Mouse (Mus musculus) megakaryocyte, adult 5-6 weeks (primary cell): ENCODE results near the gene Pcbp4. TPM values are rescaled to one million over a fixed set of nuclear protein-coding genes. Genes with fewer than 3 reads are reported as not detected.

Experiments used
- ATAC-seq: 2 replicates; pipeline ENCODE4 v1.8.0; 2016; ENCODE audit warnings: mild to moderate bottlenecking, inconsistent platforms; ENCODE audit not compliant: poor library complexity, severe bottlenecking
- total RNA-seq, 2 experiments: library from RNA; stranded (forward) in 1 of 2; stranded (reverse) in 1 of 2; fragments of 153-499, 151-499 nt in 1 of 2; fragments of 221-1000, 200-1000 nt in 1 of 2; gene quantifications; 2 replicates each; pipeline versions ENCODE4 v1.2.3 to v1.2.4; 2015 to 2017

Pcbp4 gene
- total RNA-seq, 2 experiments from 2014 or later, result 1.5 to 4.0 TPM

DNA sequence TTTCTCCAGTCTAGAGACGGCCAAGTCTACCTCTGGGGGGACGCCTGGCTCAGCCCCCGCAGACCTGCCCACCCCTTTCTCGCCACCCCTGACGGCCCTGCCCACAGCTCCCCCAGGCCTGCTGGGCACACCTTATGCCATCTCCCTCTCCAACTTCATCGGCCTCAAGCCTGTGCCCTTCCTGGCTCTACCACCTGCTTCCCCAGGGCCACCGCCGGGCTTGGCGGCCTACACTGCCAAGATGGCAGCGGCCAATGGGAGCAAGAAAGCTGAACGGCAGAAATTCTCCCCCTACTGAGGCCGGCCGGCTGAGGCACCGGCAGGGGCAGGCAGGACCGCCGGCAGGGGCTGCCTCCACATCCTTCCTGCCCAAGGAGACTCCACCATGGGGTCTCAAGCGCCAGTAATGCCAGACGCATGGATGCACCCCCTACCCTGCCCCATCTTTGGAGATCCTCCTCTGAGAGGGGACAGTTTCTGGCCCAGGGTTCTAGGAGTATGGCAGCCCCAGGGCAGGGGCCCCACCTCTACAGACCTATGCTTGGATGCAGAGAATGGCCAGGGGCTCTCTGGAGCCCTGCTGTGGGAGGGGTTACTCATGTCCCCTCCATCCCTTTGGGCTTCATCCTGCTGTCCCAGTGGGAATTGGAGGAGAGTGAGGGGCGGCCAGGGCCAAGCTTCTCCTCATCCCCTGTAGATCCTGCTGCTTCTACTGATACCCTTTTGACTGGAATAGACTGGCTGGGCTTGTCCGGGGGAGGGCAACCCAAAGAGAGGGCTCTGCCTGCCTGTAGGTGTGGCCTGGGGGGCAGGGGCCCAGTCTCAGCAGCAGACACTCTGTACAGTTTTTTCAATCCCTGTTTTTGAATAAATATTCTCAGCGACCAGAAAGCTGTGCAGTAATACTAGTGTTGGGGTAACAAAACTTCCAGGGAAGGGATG, 10.3 kb downstream of the Pcbp4 start:
- no peak for ATAC-seq

- ATAC-seq, result peak; percentile 39
Measured at GRCm38 (mm10) chr9:106464751-106465541, 11.9 kb downstream of the Pcbp4 start.

- no peak for ATAC-seq
Measured at GRCm38 (mm10) chr9:106465571-106466200, 12.6 kb downstream of the Pcbp4 start, which contains the start of gene Gpr62. Gene Gpr62, minus strand, starts transcription at chr9:106465938.

- ATAC-seq, result no peak
Measured at GRCm38 (mm10) chr9:106466721-106467120, 13.6 kb downstream of the Pcbp4 start.

DNA sequence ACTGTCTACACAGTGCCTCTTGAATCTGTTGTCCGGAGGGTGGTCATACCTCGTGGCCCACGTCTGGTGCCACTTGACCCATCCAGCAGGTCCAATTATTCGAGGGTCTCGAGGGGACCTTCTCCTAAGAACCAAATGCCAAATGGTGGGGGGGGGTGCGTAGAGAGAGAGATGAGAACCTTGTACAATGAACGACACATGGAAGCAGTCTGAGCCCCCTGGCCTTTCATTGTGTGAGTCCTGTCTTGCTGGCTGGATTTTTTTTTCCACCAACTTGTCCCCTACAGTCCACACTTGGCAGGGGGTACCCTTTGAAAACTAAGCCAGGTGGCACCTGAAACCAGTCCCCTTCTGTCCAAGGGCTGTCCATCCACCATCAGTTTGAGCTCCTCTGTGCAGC, 14.7 kb downstream of the Pcbp4 start:
- ATAC-seq, result no peak

DNA sequence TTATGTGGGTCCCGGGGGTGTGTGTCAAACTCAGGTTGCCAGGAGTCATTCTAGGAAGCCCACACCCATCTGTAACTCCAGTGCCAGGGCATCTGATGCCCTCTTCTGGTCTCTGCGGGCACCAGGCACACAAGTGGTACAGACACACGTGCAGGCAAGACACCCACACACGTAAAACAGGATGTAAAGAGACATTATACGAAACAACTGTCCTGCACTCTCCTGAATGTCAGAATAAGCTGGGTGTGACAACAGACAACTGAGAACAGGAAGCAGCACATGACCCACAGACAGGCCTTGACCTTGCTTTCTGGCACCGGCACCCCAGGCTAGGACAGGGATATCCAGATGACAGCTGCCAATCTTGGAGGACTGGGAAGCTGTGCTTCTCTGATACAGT, 16.2 kb downstream of the Pcbp4 start:
- peak; percentile 39 for ATAC-seq

- ATAC-seq, result no peak
Measured at GRCm38 (mm10) chr9:106469776-106470175, 16.7 kb downstream of the Pcbp4 start.

DNA sequence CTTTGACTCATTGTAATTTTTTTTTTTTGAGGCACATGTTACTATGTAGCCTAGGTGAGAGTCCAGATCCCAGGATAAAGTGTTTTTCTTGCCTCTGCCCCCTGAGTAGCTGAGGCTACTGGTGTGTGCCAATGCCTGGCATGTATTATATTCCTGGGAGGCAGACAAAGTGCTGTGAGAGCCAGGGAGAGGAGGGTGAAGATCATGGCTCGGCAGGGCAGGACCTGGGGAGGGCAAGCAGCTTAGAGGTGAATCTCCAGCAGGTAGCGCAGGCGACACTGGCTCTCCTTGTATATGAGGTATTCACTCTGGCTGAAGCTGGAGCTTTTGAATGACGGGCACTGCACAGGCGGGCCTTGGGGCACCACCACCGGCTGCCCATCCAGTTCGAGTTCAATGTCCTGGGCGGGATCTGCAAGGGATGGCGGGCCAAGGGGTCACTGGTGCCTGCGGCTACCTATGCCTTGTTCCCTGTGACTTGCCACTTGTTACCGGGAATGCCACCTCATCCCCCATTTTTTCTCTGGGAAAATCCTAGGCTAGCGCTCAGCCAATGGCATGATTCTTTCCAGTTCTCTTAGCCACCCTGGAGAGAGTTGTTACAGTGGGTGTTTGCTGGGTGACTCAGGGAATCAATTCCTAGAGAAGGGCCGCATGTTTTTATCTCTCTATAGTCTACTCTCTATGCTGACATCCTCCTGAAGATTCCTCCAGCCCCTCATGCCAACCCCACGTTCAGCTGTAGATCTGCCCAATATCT, 18.1 kb downstream of the Pcbp4 start:
- ATAC-seq, result no peak

DNA sequence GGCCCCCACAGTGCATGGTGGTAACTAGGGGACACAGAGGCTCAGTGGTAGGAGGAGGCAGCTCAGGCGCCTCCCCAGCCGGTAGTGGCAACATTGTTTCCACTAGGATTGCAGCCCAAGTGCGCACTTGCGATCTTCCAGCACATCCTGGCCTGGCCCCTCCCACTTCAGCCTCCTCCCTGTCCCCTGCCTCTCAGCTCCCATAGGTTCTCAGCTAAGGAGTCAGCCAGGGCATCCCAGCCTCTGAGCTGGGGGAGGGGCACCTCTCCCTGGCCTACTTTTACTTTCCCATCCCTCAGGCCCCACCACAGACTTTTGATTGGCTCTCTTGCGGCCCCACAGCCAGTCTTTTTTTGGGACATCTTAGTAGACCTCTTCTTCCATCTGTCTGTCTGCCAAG, 18.8 kb downstream of the Pcbp4 start:
- ATAC-seq, result no peak

DNA sequence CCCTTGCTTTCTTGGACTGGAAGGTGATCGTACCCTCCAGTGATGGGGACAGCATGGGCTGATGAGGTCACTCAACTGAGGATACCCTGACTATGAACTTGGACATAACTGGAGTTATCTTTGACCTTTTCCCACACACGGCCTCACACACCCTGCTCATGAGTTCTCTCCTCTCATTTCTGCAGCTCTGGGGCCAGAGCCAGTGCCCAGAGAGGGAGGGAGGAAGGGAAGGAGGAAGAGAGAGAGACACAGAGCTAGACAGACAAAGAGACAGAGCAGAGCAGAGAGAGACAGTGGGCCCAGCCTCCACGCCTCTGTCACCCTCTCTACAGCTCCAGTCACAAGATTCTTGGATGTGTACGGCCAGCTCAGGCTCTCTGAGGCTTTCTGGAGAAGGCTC, 19.2 kb downstream of the Pcbp4 start:
- ATAC-seq, result no peak

DNA sequence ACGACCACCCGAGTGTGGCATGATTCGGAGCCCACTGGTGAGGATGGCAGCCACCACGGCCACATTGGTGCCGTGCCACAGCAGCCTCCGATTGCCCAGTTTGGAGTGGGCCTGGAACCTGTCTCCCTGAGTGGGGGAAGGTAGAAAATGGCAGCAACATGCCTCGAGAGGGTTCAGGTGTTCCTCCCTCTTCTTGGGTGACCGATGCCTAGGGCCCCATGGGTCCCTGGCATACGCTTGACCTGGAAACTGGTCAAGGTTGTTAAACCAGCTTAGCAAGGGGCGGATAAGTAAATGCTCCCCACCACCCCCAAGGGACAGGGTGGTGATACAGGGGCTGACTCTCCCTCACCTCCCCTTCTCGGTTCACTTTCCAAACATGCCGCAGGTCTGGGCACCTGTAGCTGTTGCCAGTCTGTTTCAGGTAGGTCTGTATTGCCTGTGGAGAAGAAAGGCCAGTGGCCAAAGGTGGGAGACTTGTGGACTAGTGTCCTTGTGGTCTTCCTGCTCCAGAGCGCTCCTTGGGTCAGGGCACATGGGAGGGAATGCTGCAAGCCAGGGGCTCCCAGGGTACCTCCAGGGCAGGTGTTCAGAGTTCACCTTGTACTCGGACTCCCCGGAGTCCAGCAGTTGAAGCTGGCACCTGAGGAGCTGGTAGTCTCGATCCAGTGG, 20.1 kb downstream of the Pcbp4 start:
- no peak for ATAC-seq

GRCm38 (mm10) chr9:106473753-106474105, 20.6 kb downstream of the Pcbp4 start:
- ATAC-seq, result no peak

DNA sequence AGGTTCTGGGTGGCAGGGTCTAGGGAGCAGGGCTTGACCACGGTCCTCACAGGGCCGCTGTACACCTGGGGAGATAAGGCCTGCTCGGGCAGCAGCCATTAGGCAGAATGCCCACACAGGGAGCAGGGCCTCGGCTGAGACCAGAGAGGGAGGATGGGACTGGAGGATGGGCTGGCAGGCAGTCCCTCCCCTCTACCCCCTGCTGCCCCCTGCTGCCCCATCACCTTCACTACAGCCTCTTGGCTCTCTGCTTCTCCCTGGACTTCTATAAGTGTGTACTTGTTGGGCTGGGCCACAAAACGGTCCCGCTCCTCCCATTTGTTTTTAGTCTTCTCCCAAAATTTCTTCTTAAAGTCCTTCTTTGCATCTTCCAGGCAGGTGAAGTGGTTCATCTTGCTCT, 21.4 kb downstream of the Pcbp4 start:
- peak; percentile 41 for ATAC-seq

- ATAC-seq, result no peak
Measured at GRCm38 (mm10) chr9:106475046-106475445, 22.0 kb downstream of the Pcbp4 start.

GRCm38 (mm10) chr9:106475663-106476001, 22.5 kb downstream of the Pcbp4 start, which contains the start of gene Rrp9:
Gene Rrp9, plus strand, starts transcription at chr9:106475963.
- ATAC-seq, result no peak

GRCm38 (mm10) chr9:106476002-106476923, 23.2 kb downstream of the Pcbp4 start:
- peak; percentile 49 for ATAC-seq

DNA sequence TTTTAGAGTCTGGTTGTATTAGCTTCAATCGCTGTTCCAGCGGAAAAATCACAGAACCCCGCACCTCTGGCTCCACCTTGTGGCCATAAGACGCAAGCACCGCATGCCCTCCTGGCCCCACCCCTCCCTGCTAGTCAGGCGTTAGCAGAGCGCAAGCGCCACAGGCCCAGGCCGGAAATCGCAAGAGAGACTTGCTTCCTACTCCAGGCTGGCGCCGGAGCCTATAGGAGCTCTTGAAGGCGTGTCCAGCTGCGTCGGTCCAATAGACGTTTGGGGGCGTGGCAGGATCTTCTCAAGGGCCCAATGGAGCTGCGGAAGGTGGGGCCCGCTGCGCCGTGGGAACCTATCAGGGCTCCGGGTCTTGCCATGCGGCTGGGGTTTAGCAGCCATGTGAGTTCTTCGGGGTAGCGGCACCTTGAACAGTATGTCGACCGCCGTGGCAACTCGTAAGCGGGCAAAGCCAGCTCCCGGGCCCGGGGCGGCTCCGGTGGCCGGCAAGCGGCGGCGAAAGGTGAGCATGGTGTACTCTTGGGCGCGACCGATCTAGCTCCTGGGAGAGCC, 23.9 kb downstream of the Pcbp4 start, which contains the start of gene Parp3:
Gene Parp3 (minus strand): TSS at position 26 of the 561 bp plus-strand sequence.
- ATAC-seq, result peak; percentile 84

DNA sequence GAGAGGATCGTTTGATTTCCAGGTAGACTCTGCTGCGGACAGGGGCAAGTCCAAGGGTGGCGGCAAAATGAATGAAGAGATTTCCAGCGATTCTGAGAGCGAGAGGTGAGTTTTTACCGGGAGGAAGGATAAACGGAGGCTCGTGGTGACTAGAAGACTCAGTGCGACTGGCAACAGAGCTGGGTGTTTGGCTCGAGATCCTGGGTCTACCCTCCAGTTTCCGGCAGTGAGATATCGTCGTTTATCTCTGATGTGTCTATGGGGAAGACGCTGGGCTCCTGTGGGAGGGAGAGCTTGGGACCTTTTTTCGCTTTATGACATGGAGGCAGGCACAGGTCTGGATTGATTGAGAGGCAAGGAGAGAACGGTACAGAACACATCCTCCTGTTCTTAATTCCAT, 24.6 kb downstream of the Pcbp4 start:
- ATAC-seq, result no peak

DNA sequence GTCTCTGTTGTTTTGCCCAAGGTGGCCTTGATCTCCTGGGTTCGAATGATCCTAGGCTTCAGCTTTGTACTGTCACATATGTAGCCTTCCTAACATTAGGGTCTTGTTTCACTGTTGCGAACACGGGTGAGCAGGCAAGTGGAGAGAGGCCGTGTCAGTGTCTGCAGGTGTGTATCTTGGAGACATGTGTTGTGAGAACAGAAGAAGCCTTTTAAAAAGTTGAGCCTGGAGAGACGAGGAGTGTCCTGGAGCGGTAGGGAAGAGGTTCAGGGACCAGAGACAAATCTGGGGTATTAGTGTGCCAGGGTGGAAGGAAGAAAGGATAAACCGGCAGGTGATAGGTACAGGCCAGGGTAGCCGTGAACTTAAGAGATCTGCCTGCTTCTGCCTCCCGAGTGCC, 25.0 kb downstream of the Pcbp4 start:
- no peak for ATAC-seq
